Mouse (Mus musculus): Measurements from ENCODE around the gene Cpped1. TPM values are rescaled to one million over a fixed set of nuclear protein-coding genes. Genes with fewer than 3 reads are reported as not detected.

Gene Cpped1
- 18.1 and 27.7 TPM in 2 replicates for polyA plus RNA-seq (2012; rRNA removed)

DNA sequence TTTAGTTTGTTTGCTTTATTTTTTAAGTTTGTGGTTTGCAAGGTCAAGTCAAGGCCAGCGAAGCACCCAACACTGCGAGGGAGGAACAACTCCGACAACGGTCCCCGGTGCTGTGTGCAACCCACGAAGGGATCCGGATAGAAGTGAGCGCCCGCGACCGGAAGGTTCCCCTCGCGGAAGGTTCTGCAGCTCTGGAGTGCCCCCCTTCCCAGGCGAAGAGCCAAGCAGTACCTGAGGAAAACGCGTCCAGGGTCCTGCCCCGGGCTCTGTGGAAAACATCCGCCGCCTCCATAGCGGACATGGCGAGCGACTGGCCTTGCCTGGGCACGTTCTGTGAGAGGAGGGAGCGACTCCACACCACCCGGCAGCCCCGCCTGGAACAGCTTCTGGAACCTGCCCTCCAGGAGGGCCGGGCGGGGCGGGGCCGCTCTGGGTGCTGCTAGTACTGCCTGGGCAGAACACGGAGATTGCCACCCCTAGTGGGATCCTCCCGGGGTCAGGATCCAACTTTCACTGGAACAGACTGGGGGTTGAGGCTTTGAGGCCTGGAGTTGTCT is at the start of gene Cpped1:
Gene Cpped1, minus strand, starts transcription at position 411 of the 557 bp plus-strand sequence.
- Histone ChIP-seq H3K27ac (ENCODE audit: insufficient read depth, low read depth, low read length) (peak within 1 kb of the TSS; percentile 85), H3K4me1 (ENCODE audit: control insufficient read depth, insufficient read depth, insufficient read length, low read length) (peaks cover 3% of the 10 kb centered on the region), H3K27me3 (ENCODE audit: control insufficient read depth, insufficient read depth, low read length) (no peaks in the 10 kb centered on the region), H3K36me3 (ENCODE audit: control insufficient read depth, insufficient read depth, low read length) (peaks cover 2% of the 10 kb centered on the region; the same call in 1 of the 2 replicates), H3K4me3 (ENCODE audit: low read depth, low read length) (peak within 1 kb of the TSS; percentile 71)
- under 1% methylated on average over 32 of the region's 32 CpGs for WGBS
- TF ChIP-seq CTCF (IDR thresholded peaks at IDR 0.05; ENCODE audit: extremely low read depth, insufficient read length, insufficient replicate concordance, low read depth, low read length) (no peak), POLR2A (IDR thresholded peaks at IDR 0.05; ENCODE audit: low read depth, low read length) (peak; percentile 71)

- TF ChIP-seq POLR2A (IDR thresholded peaks at IDR 0.05; ENCODE audit: low read depth, low read length) (no peak), CTCF (IDR thresholded peaks at IDR 0.05; ENCODE audit: extremely low read depth, insufficient read length, insufficient replicate concordance, low read depth, low read length) (no peak)
- Histone ChIP-seq H3K27ac (ENCODE audit: insufficient read depth, low read depth, low read length) (no peak overlapping the region), H3K27me3 (ENCODE audit: control insufficient read depth, insufficient read depth, low read length) (no peaks in the 10 kb centered on the region)
These were observed 31.2 kb upstream of the Cpped1 start for GRCm38 (mm10) chr16:11940477-11940876.

GRCm38 (mm10) chr16:11910801-11911200 is 1.6 kb upstream of the Cpped1 start:
- TF ChIP-seq POLR2A (IDR thresholded peaks at IDR 0.05; ENCODE audit: low read depth, low read length) (no peak), CTCF (IDR thresholded peaks at IDR 0.05; ENCODE audit: extremely low read depth, insufficient read length, insufficient replicate concordance, low read depth, low read length) (no peak)
- Histone ChIP-seq H3K27ac (ENCODE audit: insufficient read depth, low read depth, low read length) (peak overlapping the region; percentile 67), H3K36me3 (ENCODE audit: control insufficient read depth, insufficient read depth, low read length) (no peaks in the 10 kb centered on the region; the same call in 1 of the 2 replicates), H3K4me1 (ENCODE audit: control insufficient read depth, insufficient read depth, insufficient read length, low read length) (peaks cover 3% of the 10 kb centered on the region), H3K4me3 (ENCODE audit: low read depth, low read length) (no peak overlapping the region), H3K27me3 (ENCODE audit: control insufficient read depth, insufficient read depth, low read length) (no peaks in the 10 kb centered on the region)
- WGBS, result 39% methylated on average over 3 of the region's 3 CpGs

More at GRCm38 (mm10) chr16:11940477-11940876, 31.2 kb upstream of the Cpped1 start:
- no peak overlapping the region for H3K4me3 ChIP-seq (ENCODE audit: low read depth, low read length)
- H3K36me3 ChIP-seq (ENCODE audit: control insufficient read depth, insufficient read depth, low read length), result no peaks in the 10 kb centered on the region
- H3K4me1 ChIP-seq (ENCODE audit: control insufficient read depth, insufficient read depth, insufficient read length, low read length), result no peaks in the 10 kb centered on the region

GRCm38 (mm10) chr16:11909817-11910216 is 572 bp upstream of the Cpped1 start:
- Histone ChIP-seq H3K4me1 (ENCODE audit: control insufficient read depth, insufficient read depth, insufficient read length, low read length) (peaks cover 3% of the 10 kb centered on the region), H3K36me3 (ENCODE audit: control insufficient read depth, insufficient read depth, low read length) (peaks cover 2% of the 10 kb centered on the region; the same call in 1 of the 2 replicates), H3K27ac (ENCODE audit: insufficient read depth, low read depth, low read length) (peak overlapping the region; percentile 26; the same call in 1 of the 2 replicates), H3K4me3 (ENCODE audit: low read depth, low read length) (no peak overlapping the region), H3K27me3 (ENCODE audit: control insufficient read depth, insufficient read depth, low read length) (no peaks in the 10 kb centered on the region)
- TF ChIP-seq CTCF (IDR thresholded peaks at IDR 0.05; ENCODE audit: extremely low read depth, insufficient read length, insufficient replicate concordance, low read depth, low read length) (no peak), POLR2A (IDR thresholded peaks at IDR 0.05; ENCODE audit: low read depth, low read length) (no peak)
- 68% methylated on average over 3 of the region's 3 CpGs for WGBS

DNA sequence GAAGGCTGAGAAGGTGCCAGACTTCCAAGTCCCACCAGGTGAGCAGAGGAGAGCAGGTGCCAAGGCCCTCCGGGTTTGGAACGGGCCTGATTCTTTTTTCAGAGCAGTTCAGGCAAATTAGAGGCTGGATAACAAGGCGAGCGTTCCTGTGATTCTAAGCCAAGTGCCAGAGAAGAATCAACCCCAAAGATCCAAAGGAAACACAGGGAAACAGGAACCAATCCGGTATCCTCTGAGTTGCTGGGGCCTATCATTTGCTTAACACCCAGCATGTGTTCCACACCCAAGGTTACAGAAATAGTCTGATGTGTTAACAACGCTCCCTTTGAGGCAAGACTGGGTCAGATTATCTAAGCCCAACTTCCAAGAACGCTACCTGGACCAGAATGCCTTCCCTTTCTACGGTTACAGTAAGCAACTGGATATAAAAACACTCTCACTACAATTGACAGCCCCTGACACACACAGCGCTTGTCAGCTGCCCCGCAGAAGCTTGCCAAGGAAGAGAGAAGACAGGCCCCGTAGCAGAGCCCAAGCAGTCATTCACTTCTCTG is 707 bp downstream of the Cpped1 start:
- H3K4me1 ChIP-seq (ENCODE audit: control insufficient read depth, insufficient read depth, insufficient read length, low read length), result peaks cover 3% of the 10 kb centered on the region

DNA sequence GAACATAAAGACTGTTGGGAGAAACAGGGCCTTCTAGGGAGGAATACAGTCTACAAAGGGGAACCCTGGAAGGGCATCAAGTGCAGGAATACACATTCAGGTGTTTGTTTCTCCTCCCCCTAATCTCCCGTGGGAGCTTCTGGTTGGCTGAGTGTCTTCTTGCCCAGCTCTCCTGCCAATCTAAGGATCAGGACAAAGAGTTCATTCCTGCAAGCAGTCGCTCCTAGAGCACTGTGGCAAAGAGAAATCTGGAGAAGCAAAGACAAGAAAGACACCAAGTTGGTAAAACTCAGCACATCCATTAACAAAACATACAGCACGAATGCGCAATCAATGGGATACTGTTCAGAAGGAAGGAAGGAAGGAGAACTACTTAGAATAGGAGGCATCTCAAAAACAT is 1.4 kb downstream of the Cpped1 start:
- 57% methylated on average over 4 of the region's 4 CpGs for WGBS
- TF ChIP-seq POLR2A (IDR thresholded peaks at IDR 0.05; ENCODE audit: low read depth, low read length) (no peak), CTCF (IDR thresholded peaks at IDR 0.05; ENCODE audit: extremely low read depth, insufficient read length, insufficient replicate concordance, low read depth, low read length) (no peak)
- Histone ChIP-seq H3K4me3 (ENCODE audit: low read depth, low read length) (no peak overlapping the region), H3K4me1 (ENCODE audit: control insufficient read depth, insufficient read depth, insufficient read length, low read length) (peaks cover 3% of the 10 kb centered on the region), H3K27ac (ENCODE audit: insufficient read depth, low read depth, low read length) (peak overlapping the region; percentile 85; the same call in 1 of the 2 replicates), H3K36me3 (ENCODE audit: control insufficient read depth, insufficient read depth, low read length) (peaks cover 2% of the 10 kb centered on the region; the same call in 1 of the 2 replicates), H3K27me3 (ENCODE audit: control insufficient read depth, insufficient read depth, low read length) (no peaks in the 10 kb centered on the region)

More for the DNA sequence above, 707 bp downstream of the Cpped1 start:
- TF ChIP-seq CTCF (IDR thresholded peaks at IDR 0.05; ENCODE audit: extremely low read depth, insufficient read length, insufficient replicate concordance, low read depth, low read length), result no peak
- 5% methylated on average over 11 of the region's 11 CpGs for WGBS
- H3K27me3 ChIP-seq (ENCODE audit: control insufficient read depth, insufficient read depth, low read length), result no peaks in the 10 kb centered on the region
- peak overlapping the region; percentile 71 for H3K4me3 ChIP-seq (ENCODE audit: low read depth, low read length)
- peaks cover 2% of the 10 kb centered on the region; the same call in 1 of the 2 replicates for H3K36me3 ChIP-seq (ENCODE audit: control insufficient read depth, insufficient read depth, low read length)
- H3K27ac ChIP-seq (ENCODE audit: insufficient read depth, low read depth, low read length), result peak overlapping the region; percentile 85

DNA sequence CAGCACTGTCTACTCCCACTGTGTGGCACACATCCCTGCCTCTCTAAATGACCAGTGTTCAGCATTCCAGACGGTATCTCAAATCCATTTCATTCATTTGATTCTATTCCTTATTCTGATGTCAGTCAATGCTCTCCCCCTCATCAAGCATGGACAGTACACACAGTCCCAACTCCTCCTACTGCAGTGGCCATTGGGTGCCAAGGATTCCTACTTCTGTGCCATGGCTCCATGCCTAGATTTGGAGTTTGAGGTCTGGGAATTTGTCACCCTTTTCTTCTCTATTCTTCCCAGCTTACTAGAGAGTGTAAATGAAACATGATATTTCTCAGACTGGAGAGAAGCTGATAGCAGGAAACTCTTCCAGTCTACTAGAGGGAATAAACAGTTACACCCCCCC is 2.3 kb downstream of the Cpped1 start:
- peaks cover 3% of the 10 kb centered on the region for H3K4me1 ChIP-seq (ENCODE audit: control insufficient read depth, insufficient read depth, insufficient read length, low read length)
- peaks cover 2% of the 10 kb centered on the region; the same call in 1 of the 2 replicates for H3K36me3 ChIP-seq (ENCODE audit: control insufficient read depth, insufficient read depth, low read length)
- TF ChIP-seq POLR2A (IDR thresholded peaks at IDR 0.05; ENCODE audit: low read depth, low read length) (no peak), CTCF (IDR thresholded peaks at IDR 0.05; ENCODE audit: extremely low read depth, insufficient read length, insufficient replicate concordance, low read depth, low read length) (no peak)
- no peak overlapping the region for H3K27ac ChIP-seq (ENCODE audit: insufficient read depth, low read depth, low read length)
- WGBS, result 89% methylated on average over 1 of the region's 1 CpGs
- no peak overlapping the region for H3K4me3 ChIP-seq (ENCODE audit: low read depth, low read length)
- H3K27me3 ChIP-seq (ENCODE audit: control insufficient read depth, insufficient read depth, low read length), result no peaks in the 10 kb centered on the region

Data from small intestine, adult 2 months (tissue).